ENCODE assay signal across 24 mouse cellular contexts in genomic region chr5:103554769-103555168, GRCm38 (mm10).
"Had no signal": no experiment of that assay in that cellular context is flagged by ENCODE, and none has a peak within 500 bp of the region (broad histone marks: within the 10 kb centered on the region; RNA-seq: fewer than 3 reads in every experiment).

No protein-coding gene starts in this region.

- H3K4me3 ChIP-seq: kidney, embryonic 15.5 days; left cerebral cortex, adult 2 months; limb, embryonic 10.5 days; limb, embryonic 13.5 days; liver, embryonic 12.5 days; liver, embryonic 15.5 days; lung, embryonic 15.5 days; megakaryocyte, embryonic 14.5 days; midbrain, embryonic 10.5 days; midbrain, embryonic 13.5 days; myocyte; neural tube, embryonic 13.5 days; stomach, embryonic 15.5 days had no signal

- H3K27ac ChIP-seq: kidney, embryonic 15.5 days; left cerebral cortex, adult 2 months; limb, embryonic 10.5 days; limb, embryonic 13.5 days; liver, embryonic 12.5 days; liver, embryonic 15.5 days; lung, embryonic 15.5 days; midbrain, embryonic 10.5 days; midbrain, embryonic 13.5 days; neural tube, embryonic 13.5 days; stomach, embryonic 15.5 days had no signal

- H3K27me3 ChIP-seq: kidney, embryonic 15.5 days; limb, embryonic 13.5 days; liver, embryonic 12.5 days; liver, embryonic 15.5 days; lung, embryonic 15.5 days; midbrain, embryonic 13.5 days; neural tube, embryonic 13.5 days; stomach, embryonic 15.5 days had no signal

- H3K36me3 ChIP-seq: liver, embryonic 15.5 days had no signal

- H3K4me1 ChIP-seq: kidney, embryonic 15.5 days; limb, embryonic 10.5 days; limb, embryonic 13.5 days; liver, embryonic 12.5 days; liver, embryonic 15.5 days; lung, embryonic 15.5 days; megakaryocyte, embryonic 14.5 days; midbrain, embryonic 10.5 days; midbrain, embryonic 13.5 days; neural tube, embryonic 13.5 days; stomach, embryonic 15.5 days had no signal

- H3K9me3 ChIP-seq: kidney, embryonic 15.5 days; limb, embryonic 10.5 days; limb, embryonic 13.5 days; liver, embryonic 12.5 days; liver, embryonic 15.5 days; lung, embryonic 15.5 days; megakaryocyte, embryonic 14.5 days; midbrain, embryonic 10.5 days; midbrain, embryonic 13.5 days; neural tube, embryonic 13.5 days; stomach, embryonic 15.5 days had no signal

- DNase-seq: kidney, postnatal 10 days; kidney, postnatal 36 days; layer of hippocampus, postnatal 36 days; liver; lung, adult 18-20 months; lung, postnatal 10 days; lung, postnatal 36 days; retina, postnatal 1 day; right cerebral cortex, postnatal 25 days; spleen, adult 18-20 months; thymus, postnatal 25 days had no signal
